Mouse (Mus musculus): ENCODE measurements around the gene Tctn1.

- no peak for TF ChIP-seq GATA2 (IDR thresholded peaks at IDR 0.05; ENCODE audit: borderline replicate concordance, low read depth, low read length)
- no peak for TF ChIP-seq CTCF (IDR thresholded peaks at IDR 0.05; ENCODE audit: low read depth, low read length)
- no peak for TF ChIP-seq GATA1 (IDR thresholded peaks at IDR 0.05; ENCODE audit: borderline replicate concordance, low read length)
- no peak for TF ChIP-seq TAL1 (conservative IDR thresholded peaks at IDR 0.05; ENCODE audit: low read depth, low read length)
Measured at GRCm38 (mm10) chr5:122300071-122300518, 35.8 kb upstream of the Tctn1 start.
